Mouse (Mus musculus): ENCODE data around the gene Llph.

- TF ChIP-seq POLR2A (IDR thresholded peaks at IDR 0.05; ENCODE audit: control insufficient read depth, low read depth, low read length): no peak
- no peak for TF ChIP-seq CTCF (IDR thresholded peaks at IDR 0.05; ENCODE audit: control insufficient read depth, insufficient read depth, insufficient replicate concordance, low read depth, low read length)
These were observed 17.3 kb upstream of the Llph start for GRCm38 (mm10) chr10:120209539-120209925.

Measured in testis, adult 2 months (tissue).